Mouse (Mus musculus) regulatory T cell (primary cell): ENCODE results near the gene Stk38l.

ENCODE experiments used
- in situ Hi-C: fragments of 300-600 bp; cut with MboI, MseI; formaldehyde crosslinking; loops from one replicate; pipeline ENCODE4 v1.15.1; 2025; ENCODE audit warnings: high pct_unique_total_duplicates

The Stk38l gene

DNA sequence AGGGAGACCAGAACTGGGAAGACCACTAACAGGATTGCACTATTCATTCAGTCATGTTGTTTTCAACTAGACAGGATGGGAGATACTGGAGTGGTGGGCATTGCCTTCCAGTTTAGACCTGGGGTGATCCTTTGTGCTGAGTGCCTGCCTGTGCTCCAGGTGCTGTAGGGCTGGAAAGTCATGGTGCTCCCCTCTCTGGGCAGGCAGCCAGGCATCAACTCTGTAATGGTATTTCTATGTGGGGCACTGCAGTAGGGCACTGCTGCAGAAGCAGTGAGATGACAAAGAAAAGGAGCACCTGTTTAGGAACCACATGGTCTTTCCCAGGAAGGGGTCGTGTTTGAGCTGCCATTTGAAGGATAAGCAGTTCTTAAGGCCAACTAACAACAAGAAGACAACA is 7.9 kb downstream of the Stk38l start:
- in situ Hi-C loops = no loop called here

DNA sequence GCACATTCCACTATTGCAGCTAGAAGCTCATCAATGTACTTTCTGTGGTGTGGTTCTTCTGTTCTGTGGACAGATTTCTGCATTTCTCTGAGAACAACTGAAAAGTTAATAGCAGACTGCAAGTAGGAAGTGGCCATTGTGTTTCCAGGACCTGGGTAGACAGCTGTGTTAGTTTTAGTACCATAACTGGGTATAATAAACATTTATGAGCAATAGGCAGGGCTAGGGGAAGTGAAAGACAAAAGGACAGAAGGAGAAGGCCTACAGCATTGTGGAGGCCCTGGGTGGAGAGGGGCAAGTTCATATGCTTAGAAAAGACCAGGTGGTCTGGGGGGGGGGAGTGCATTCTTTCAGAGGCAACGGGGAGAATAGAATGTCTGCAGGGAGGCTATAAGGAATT is 8.8 kb downstream of the Stk38l start:
- in situ Hi-C loops = no loop called here

DNA sequence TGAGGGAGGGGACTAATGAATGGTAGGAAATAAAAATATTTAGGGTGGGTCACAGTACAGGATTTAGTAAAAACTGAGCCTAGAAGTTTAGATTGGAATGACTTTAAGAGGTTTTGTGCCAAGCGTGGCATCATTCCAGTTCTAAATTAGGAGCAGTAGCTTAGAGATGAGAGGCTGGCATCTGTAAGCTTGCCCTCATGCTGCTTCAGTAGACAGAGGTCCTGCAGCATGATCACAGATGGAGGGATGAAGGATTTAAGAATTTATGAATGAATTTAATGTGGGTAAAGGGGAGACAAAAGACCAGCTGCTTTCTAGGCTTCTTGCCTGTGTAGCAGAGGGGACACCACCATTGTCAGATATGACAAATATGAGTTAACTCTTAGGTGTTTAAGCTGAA is 14.1 kb downstream of the Stk38l start:
- in situ Hi-C loops = no loop called here

DNA sequence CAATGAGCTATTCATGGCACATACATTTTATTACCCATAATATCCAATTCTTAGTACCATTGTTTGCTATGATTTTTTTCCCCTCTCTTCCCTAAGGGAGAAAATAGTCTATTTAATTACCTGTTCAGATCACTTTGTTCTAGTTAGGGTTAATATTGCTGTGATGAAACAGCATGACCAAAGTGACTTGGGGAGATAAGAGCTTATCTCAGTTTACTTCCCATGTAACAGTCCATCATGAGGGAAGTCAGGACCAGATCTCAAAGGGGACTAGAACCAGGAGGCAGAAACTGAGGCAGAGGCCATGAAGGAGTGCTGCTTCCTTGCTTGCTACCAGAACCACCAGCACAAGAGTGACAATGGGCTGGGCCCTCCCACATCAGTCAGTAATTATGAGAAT is 15.9 kb downstream of the Stk38l start:
- in situ Hi-C loops = loop anchor here (10.0 kb wide), 1 partner anchor 56 kb away; no protein-coding TSS in a partner anchor

DNA sequence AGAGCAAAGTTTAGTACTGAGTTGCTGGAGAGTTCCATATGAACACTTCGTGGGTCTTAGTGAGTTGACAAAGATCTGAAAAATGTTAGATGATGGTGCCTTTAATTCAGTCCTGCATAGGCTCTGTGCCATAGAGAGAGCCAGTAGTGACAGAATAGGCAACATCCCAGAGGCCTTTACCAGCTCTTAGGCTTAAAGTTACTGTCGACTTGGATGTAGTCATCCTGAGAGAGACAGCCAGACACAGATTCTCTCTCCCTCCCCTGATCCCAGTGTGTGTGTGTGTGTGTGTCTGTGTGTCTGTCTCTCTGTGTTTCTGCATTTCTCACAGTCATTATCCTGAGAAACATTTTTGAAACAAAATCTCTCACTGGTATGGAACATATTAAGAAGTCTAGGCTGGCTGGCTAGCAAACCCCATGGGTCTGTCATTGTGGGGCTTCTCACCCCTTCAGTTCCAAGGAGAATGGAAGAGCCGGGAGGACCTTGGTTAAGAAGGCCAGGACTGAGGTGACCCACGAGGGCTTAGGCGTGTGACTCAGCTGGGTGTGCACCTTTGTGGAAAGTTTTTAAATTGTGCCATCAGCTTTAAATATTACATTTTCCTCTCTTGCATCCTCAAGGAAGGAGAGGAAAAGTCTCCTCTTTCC is 17.3 kb downstream of the Stk38l start:
- in situ Hi-C loops = loop anchor here (10.0 kb wide), 1 partner anchor 57 kb away; no protein-coding TSS in a partner anchor

DNA sequence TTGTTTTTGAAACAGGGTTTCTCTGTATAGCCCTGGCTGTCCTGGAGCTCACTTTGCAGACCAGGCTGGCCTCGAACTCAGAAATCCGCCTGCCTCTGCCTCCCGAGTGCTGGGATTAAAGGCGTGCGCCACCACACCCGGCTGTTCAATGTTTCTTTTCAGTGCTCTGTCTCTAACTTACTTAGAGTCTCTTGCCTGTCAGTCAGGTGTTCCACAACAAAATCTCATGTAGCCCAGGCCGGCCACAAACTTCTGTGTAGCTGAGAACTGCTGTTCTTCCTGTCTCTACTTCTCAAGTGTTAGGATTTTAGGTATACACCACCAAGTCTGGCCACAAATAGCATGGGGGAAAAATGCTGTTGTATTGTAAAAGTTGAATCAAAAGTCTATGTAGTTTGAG is 19.5 kb downstream of the Stk38l start:
- in situ Hi-C loops = loop anchor here (10.0 kb wide), 1 partner anchor 59 kb away; no protein-coding TSS in a partner anchor

DNA sequence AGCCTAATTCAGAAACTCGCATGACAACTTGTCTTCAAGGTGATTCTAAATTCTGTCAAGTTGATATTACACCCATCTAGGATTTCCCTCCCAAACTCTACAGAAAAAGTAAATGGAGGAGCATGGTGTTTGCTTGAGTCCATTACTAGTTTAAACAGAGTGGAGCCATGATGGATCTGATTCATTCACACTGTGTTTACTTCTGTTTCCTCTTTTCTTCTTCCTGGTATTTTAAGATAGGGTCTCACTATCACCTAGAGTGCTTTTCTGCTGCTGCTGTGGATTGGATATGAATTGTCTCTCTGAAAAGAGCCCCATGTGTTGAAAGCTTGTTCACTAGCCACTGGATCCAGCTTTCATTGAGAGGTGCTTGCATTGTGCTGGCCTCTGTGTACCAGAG is 20.4 kb downstream of the Stk38l start:
- in situ Hi-C loops = loop anchor here (10.0 kb wide), 1 partner anchor 60 kb away; no protein-coding TSS in a partner anchor

DNA sequence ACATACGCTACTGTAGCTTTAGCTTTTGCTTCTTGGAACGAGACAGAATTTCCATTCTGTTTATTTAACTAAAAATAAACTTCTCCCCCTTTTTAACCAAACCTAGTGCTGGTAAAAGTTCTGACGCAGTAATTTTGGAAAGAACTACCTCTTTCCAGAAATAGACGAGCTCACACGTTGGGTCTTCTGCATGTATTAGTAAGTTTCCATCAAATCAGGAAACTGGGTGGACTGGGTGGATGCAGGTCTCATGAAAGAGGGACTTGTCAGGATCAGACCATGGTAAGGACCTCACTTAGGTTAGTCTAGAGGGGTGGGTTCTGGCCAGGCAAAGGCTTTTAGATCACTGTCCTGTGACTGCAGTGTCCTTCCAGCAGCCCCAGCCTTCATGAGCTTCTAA is 21.8 kb downstream of the Stk38l start:
- in situ Hi-C loops = loop anchor here (10.0 kb wide), 1 partner anchor 62 kb away; no protein-coding TSS in a partner anchor

DNA sequence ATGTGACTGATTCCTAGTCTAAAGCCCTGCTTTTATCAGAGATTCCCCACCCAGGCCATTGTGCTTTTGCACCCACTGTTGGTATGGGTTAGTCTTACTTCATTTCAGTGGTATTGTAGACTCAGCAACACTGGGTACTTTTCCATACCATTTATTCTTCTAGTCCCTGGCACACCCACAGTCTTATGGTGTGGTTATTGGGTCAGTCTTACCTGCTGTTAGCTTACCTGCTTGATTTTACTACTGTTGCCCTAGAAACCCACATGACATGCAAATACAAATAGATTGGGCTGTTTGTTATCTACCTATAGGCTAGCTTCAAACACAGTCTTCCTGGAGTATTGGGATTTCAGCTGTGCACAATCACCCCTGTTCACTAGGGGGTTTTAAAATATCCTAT is 22.3 kb downstream of the Stk38l start:
- in situ Hi-C loops = loop anchor here (10.0 kb wide), 1 partner anchor 62 kb away; no protein-coding TSS in a partner anchor

DNA sequence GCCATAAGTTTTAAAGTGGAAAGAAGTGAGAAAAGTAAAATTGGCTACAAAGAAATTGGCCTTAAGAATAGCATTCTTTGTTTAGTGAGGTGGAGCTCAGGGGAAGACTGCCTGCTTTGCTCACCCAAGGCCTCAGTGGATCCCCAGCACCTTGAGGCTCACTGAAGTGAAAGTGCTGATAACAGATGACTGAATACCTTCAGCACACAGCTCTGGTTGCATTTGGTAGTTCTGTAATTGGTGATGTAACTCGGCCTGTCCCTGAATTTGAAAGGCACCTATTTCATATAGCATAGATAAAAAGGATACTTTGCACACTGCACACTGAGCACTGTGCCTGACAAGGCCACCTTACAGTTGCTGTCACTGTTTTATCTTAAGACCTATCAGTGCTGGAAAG is 23.5 kb downstream of the Stk38l start:
- in situ Hi-C loops = loop anchor here (10.0 kb wide), 1 partner anchor 63 kb away; no protein-coding TSS in a partner anchor

DNA sequence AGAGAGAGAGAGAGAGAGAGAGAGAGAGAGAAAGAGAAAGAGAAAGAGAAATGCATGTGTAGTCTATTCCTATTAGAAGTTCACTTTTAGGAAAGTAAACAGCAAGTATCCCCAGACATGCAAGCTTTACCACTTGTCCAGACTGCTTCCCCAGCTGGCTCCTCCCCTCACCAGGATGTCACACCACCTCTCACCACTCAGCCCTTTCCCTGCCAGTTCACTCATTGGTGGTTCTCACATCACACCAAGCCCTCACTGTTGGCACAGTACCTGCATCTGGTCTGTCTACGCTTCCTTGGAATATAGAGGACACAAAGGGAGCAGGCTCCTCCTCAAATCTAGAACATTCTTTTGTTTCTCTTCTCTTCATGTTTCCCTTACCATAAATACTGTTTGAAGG is 26.9 kb downstream of the Stk38l start:
- in situ Hi-C loops = loop anchor here (5.0 to 10.0 kb wide), 2 partner anchors 269 to 1477 kb away; no protein-coding TSS in a partner anchor

DNA sequence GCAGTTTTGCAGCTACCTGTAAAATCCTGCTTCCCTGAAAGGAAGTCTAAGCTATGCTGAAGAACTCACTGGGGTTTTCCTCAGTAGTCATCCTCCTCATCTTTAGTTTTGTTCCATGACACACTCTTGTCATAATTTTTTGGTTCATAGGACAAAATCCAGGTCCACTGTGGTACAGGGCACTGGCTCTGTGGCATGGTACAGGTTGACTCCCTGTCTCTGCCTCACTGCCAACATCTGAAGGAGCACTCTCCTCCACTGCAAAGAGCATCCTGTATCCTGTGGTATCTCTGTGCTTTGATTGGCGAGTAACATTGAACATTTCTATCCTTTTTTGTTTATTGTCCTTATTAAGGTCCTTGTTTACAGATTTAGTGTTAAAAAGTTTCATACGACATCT is 27.4 kb downstream of the Stk38l start:
- in situ Hi-C loops = loop anchor here (5.0 to 10.0 kb wide), 2 partner anchors 270 to 1477 kb away; no protein-coding TSS in a partner anchor

DNA sequence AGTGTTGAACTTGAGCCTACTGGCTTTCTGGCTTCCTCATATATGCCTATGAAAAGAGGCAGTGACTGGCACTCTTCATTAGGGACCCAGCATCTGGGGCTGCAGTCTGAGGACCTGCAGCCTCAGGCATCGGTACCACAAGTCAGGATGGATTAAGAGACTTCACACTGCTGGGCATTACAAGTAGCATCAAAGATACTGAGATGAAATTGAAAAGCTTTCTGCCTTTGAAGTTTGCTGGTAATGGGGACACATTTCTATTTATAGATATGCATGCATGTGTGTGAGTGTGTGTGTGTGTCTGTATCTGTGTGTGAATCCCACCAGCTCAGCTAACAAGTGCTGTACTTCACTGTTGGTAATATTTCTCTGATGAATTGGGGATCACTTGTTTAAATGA is 27.8 kb downstream of the Stk38l start:
- in situ Hi-C loops = loop anchor here (5.0 to 10.0 kb wide), 2 partner anchors 270 to 1478 kb away; no protein-coding TSS in a partner anchor

DNA sequence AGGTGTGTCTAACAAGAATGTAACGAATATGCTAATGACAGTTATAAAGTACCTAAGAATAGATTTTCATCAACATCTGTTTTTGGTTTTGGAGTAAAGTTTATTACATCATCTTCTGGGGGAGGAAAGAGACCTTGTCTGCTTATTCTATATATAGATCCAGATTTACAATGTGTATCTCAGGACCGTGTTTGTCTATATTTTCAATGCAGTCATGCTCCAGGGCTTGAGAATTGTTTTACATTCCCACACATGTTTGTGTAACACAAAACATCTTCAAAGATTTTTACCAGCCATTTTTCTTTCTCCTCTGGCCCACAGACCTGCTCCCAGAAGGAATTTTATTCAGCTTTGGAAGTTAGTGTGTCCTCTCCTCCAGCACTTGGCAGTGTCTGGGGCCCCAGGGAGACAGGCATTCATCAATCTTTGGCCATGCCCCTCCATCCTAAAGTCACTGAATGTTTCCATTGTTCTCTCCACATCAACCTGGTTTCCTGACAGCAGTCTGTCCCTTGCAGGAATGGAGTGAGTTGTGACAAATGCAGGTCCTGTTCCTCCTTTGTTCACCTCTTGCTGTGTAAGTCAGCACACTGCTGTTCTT is 28.9 kb downstream of the Stk38l start:
- in situ Hi-C loops = loop anchor here (5.0 to 10.0 kb wide), 2 partner anchors 271 to 1479 kb away; no protein-coding TSS in a partner anchor

DNA sequence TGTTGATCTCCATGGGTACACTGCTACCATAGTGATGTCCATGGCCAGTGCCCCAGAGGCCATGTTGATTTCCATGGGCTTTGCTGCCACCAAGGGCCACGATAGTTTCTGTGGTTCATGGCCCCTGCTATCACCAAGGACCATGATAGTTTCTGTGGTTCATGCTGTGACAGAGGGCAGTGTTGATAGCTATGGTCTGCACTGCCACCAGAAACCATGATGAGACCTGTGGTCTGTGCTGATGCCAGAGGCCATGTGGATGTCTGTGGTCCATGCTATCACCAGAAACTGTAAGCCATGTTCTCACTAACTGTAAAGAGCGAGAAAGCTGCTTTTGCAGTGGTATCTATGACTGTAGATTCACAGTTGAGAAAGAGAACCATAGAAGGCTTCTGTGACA is 30.3 kb downstream of the Stk38l start:
- in situ Hi-C loops = loop anchor here (5.0 to 10.0 kb wide), 2 partner anchors 88 to 1480 kb away; no protein-coding TSS in a partner anchor

DNA sequence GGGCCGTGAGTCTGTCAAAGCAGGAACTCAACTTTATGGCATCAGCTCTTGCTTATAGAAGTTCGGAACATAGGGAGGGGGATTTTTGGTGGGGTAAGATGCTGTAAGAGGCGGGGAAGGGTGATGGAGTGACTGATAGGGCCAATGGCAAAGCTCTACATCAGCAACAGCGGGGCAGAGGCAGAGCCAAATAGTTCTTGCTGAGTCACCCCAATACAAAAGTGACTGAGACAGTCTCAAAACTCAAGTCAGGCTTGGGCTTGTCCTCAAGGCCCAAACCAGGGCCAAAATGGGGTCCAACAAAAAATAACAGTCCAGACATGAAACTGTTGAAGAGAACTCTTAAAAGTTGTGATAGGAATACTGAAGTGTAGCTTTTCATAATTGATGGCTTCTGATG is 30.9 kb downstream of the Stk38l start:
- in situ Hi-C loops = loop anchor here (5.0 to 10.0 kb wide), 2 partner anchors 88 to 1481 kb away; no protein-coding TSS in a partner anchor

DNA sequence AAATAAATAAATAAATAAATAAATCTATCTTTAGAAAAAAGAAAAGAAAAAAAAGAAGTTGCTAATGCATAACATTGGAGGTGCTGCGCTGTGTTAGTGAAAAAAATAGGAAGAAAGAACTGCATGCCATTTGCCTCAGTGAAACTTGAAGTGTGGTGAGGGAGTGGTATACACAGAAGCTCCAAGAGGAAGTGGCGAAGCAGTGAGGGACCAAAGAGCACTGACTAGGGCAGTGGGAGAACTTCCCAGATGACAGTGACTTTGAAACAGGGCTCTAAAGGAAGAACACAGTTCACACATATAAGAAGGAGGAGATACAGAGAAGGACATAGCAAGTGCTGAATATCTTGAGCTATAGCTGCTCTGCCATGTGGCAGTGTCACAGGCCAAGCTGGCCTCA is 34.2 kb downstream of the Stk38l start:
- in situ Hi-C loops = loop anchor here (5.0 to 10.0 kb wide), 2 partner anchors 92 to 1484 kb away; no protein-coding TSS in a partner anchor

DNA sequence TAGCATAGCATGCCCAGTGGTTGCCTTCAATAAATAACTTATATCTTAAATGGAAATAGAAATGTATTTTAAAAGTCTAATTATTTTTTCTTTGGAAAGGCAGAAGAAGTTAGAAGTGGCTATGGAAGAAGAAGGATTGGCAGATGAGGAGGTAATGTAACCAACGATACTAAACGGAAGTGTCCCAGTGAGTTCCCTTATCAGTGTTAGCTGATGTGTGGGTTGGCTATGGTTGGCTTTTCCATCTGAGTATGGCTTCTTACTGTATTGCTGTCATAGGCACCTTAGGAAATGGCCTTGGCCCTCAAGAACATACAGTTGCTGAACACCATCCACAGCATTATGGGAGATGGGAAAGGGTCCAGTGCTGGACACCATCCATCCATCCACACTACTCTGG is 35.2 kb downstream of the Stk38l start:
- in situ Hi-C loops = no loop called here

DNA sequence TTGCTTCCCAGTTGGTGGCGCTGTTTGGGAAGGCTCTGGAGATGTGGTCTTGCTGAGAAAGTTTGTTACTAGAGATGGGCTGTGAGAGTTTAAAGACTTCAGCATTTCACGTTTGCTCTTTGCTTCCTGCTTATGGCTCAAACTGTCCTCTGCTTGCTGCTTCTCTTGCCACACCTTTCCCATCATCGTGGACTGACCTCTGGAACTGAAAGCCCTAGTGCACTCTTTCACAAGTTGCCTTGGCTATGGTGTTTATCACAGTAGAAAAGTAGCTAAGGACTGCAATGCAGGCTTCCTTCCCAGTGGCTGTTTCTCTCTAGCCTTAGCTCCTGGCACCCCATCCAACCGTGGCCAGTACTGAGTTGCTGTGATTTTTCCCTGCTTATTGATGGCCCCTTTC is 35.9 kb downstream of the Stk38l start:
- in situ Hi-C loops = no loop called here

DNA sequence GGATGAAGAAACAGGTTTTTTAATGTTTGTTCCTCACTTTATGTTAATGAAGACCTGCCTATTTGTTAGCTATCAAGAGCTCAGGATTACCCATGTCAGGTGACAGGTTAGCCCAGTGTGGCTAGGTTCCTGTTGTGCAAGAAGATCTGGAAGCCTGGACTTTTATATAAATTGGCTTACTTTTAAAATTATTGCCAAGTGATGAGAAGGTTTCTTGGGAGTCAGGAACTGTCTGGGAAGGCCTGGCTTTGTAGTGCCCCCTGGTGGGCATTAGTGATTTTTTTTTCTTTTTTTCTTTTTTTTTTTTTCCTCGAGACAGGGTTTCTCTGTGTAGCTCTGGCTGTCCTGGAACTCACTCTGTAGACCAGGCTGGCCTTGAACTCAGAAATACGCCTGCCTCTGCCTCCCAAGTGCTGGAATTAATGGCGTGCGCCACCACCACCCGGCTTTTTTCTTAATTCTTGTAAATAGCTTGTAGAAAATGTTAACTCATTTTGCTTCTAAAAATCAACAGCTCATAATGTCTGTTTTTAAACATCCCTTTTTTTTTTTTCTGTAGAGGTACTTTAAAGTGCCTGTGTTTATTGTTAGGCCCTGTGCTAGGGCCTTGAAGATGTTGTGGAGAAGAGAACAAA is 37.6 kb downstream of the Stk38l start:
- in situ Hi-C loops = no loop called here

DNA sequence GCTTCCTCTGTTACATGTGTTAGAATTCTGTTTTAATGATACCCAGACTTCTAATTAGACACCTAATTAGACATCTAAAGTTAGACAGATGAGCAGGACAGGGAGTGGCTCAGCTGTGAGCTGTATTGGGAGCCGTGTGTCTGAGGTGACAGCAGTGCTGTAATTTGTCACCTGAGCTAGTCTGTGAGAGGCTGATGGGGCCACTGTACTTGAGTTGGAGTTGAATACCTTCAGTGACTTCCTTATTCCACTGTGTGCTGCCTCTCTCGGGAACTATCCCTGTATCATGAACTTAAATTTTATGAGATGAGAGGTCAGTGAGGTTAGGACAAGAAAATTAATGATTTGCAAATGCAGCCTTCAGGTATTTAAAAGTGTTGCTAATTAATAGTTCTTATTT is 39.8 kb downstream of the Stk38l start:
- in situ Hi-C loops = no loop called here

DNA sequence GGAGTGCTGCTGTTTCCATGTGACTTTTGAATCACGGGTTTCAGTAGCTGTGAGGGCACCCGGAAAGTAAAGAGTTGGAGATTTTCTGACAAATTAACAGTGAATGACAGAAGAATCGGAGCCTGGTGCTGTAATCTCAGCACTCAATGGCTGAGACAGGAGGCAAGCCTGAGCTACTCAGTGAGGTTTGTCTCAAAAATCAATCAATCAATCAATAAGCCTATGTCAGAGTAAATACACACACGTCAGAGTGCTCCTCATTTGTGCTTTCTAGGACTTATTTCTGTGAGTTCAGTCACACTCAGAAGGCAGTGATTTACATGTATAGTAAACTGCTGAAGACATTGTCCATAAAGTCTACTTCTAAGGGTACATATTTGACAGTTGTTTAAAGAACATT is 40.5 kb downstream of the Stk38l start:
- in situ Hi-C loops = no loop called here
